In genomic region chr17:15990303-15990702, GRCm38 (mm10) we compare ENCODE assay signal across 11 mouse cellular contexts.
A peak's percentile ranks its signal among the peaks of the same experiment; 100 is the strongest.
DNase-seq lines count a peak whose midpoint lies in the region; ATAC-seq lines count a peak whose summit lies in the region.
"Had no signal": no experiment of that assay in that cellular context is flagged by ENCODE, and none has a peak within 500 bp of the region (broad histone marks: within the 10 kb centered on the region; RNA-seq: fewer than 3 reads in every experiment).

No protein-coding gene starts in this region.

- no peaks in the 10 kb centered on the region for H3K9me3 ChIP-seq in hindbrain, embryonic 15.5 days
- no peaks in the 10 kb centered on the region for H3K9me3 ChIP-seq in neural tube, embryonic 12.5 days
- no peaks in the 10 kb centered on the region for H3K9me3 ChIP-seq in intestine, embryonic 15.5 days
- H3K9me3 ChIP-seq in kidney, embryonic 14.5 days (ENCODE audit: control insufficient read depth, low read length): no peaks in the 10 kb centered on the region
- H3K9me3 ChIP-seq: limb, embryonic 13.5 days had no signal

- no peak overlapping the region for H3K4me3 ChIP-seq in hindbrain, embryonic 15.5 days
- H3K4me3 ChIP-seq in neural tube, embryonic 12.5 days: no peak overlapping the region
- no peak overlapping the region for H3K4me3 ChIP-seq in intestine, embryonic 15.5 days (replicated peaks)
- no peak overlapping the region for H3K4me3 ChIP-seq in kidney, embryonic 14.5 days (ENCODE audit: low read length)
- H3K4me3 ChIP-seq: limb, embryonic 13.5 days had no signal

- peaks cover 25% of the 10 kb centered on the region for H3K4me1 ChIP-seq in hindbrain, embryonic 15.5 days (replicated peaks)
- H3K4me1 ChIP-seq in neural tube, embryonic 12.5 days: peaks cover 29% of the 10 kb centered on the region
- H3K4me1 ChIP-seq in intestine, embryonic 15.5 days (replicated peaks): 0 out of 2 replicates have a peak, but pooled peaks cover 6% of the 10 kb centered on the region
- H3K4me1 ChIP-seq in kidney, embryonic 14.5 days (ENCODE audit: control insufficient read depth, insufficient read depth, low read length): no peaks in the 10 kb centered on the region

- peak overlapping the region; percentile 75 for H3K27ac ChIP-seq in hindbrain, embryonic 15.5 days (replicated peaks)
- peak overlapping the region; percentile 62 for H3K27ac ChIP-seq in neural tube, embryonic 12.5 days
- no peak overlapping the region for H3K27ac ChIP-seq in intestine, embryonic 15.5 days
- no peak overlapping the region for H3K27ac ChIP-seq in kidney, embryonic 14.5 days (ENCODE audit: low read depth, low read length)
- H3K27ac ChIP-seq: limb, embryonic 13.5 days had no signal

- peak; percentile 57 for DNase-seq in left cerebral cortex, postnatal 4 days
- DNase-seq in left cerebral cortex, postnatal 14 days (ENCODE audit: low spot score in 2 of 2): no peak
- peak; percentile 38 for DNase-seq in embryo, embryonic 9.5 days (ENCODE audit: extremely low spot score)
- DNase-seq in kidney, postnatal 10 days: no peak
- DNase-seq: adrenal gland, adult 8-10 months; kidney, adult 18-20 months had no signal

- no peak overlapping the region for H3K9ac ChIP-seq in hindbrain, embryonic 15.5 days
- no peak overlapping the region for H3K9ac ChIP-seq in neural tube, embryonic 12.5 days
- no peak overlapping the region for H3K9ac ChIP-seq in intestine, embryonic 15.5 days
- no peak overlapping the region for H3K9ac ChIP-seq in kidney, embryonic 14.5 days (ENCODE audit: low read depth, low read length)
- H3K9ac ChIP-seq: limb, embryonic 13.5 days had no signal

- no peaks in the 10 kb centered on the region for H3K27me3 ChIP-seq in hindbrain, embryonic 15.5 days
- H3K27me3 ChIP-seq in neural tube, embryonic 12.5 days (replicated peaks): no peaks in the 10 kb centered on the region
- H3K27me3 ChIP-seq in intestine, embryonic 15.5 days (replicated peaks): no peaks in the 10 kb centered on the region
- H3K27me3 ChIP-seq in kidney, embryonic 14.5 days (ENCODE audit: control insufficient read depth, insufficient read depth, low read length): no peaks in the 10 kb centered on the region
- H3K27me3 ChIP-seq: limb, embryonic 13.5 days had no signal

- intact Hi-C loops in left cerebral cortex, postnatal 4 days (cut with DNase I): loop anchor here (10.0 kb wide), 1 partner anchor 156 kb away; the partner anchor contains the start of gene Rgmb
- intact Hi-C loops in left cerebral cortex, postnatal 14 days (cut with DNase I): no loop called here

- WGBS in hindbrain, embryonic 15.5 days: 7% methylated on average over 6 of the region's 6 CpGs
- 8% methylated on average over 6 of the region's 6 CpGs for WGBS in neural tube, embryonic 12.5 days
- WGBS in intestine, embryonic 15.5 days: 29% methylated on average over 6 of the region's 6 CpGs
- 21% methylated on average over 6 of the region's 6 CpGs for WGBS in kidney, embryonic 14.5 days

- H3K4me2 ChIP-seq in hindbrain, embryonic 15.5 days: no peak overlapping the region; the same call in 1 of the 2 replicates
- peak overlapping the region; percentile 23; the same call in 1 of the 2 replicates for H3K4me2 ChIP-seq in neural tube, embryonic 12.5 days (replicated peaks)
- no peak overlapping the region for H3K4me2 ChIP-seq in intestine, embryonic 15.5 days (replicated peaks)
- H3K4me2 ChIP-seq in kidney, embryonic 14.5 days (replicated peaks; ENCODE audit: low read depth, low read length): no peak overlapping the region
- H3K4me2 ChIP-seq: limb, embryonic 13.5 days had no signal

- peak; percentile 84 for ATAC-seq in hindbrain, embryonic 15.5 days (ENCODE audit: low FRiP score, low read depth)
- peak; percentile 78 for ATAC-seq in neural tube, embryonic 12.5 days (ENCODE audit: low FRiP score, low read depth)
- ATAC-seq in intestine, embryonic 15.5 days: no peak
- ATAC-seq in kidney, embryonic 14.5 days (ENCODE audit: low FRiP score, low TSS enrichment): no peak

- H3K36me3 ChIP-seq in hindbrain, embryonic 15.5 days: no peaks in the 10 kb centered on the region
- H3K36me3 ChIP-seq in neural tube, embryonic 12.5 days: no peaks in the 10 kb centered on the region
- no peaks in the 10 kb centered on the region for H3K36me3 ChIP-seq in intestine, embryonic 15.5 days
- H3K36me3 ChIP-seq in kidney, embryonic 14.5 days (ENCODE audit: control insufficient read depth, insufficient read depth, low read length): no peaks in the 10 kb centered on the region
- H3K36me3 ChIP-seq: limb, embryonic 13.5 days had no signal

Comparison
In these comparisons a context has a peak if more than half of its experiments do, and no peak if none do; other contexts are left out.
1. DNase-seq: peak in left cerebral cortex, postnatal 4 days (single experiment) and embryo, embryonic 9.5 days (single experiment); none in left cerebral cortex, postnatal 14 days (0 of 2) and kidney, postnatal 10 days (single experiment).
2. ATAC-seq: peak in hindbrain, embryonic 15.5 days (single experiment) and neural tube, embryonic 12.5 days (single experiment); none in intestine, embryonic 15.5 days (single experiment) and kidney, embryonic 14.5 days (single experiment).
3. H3K27ac ChIP-seq: peak in hindbrain, embryonic 15.5 days (single experiment) and neural tube, embryonic 12.5 days (single experiment); none in intestine, embryonic 15.5 days (single experiment) and kidney, embryonic 14.5 days (single experiment).